Mouse (Mus musculus) inflammation-experienced regulatory T-cells, adult 6 months (primary cell): ENCODE data around the gene D10Wsu102e. TPM values are rescaled to one million over a fixed set of nuclear protein-coding genes. Genes with fewer than 3 reads are reported as not detected.
A peak's percentile ranks its signal among the peaks of the same experiment; 100 is the strongest.

Experiments
- ATAC-seq: one replicate; pipeline ENCODE4 v1.8.0; 2017
- polyA plus RNA-seq, 3 experiments: library from polyadenylated mRNA; unstranded; fragments of 100-300 nt; shearing (Covaris generic); gene quantifications; one replicate each; pipeline ENCODE4 v1.2.1; 2017

D10Wsu102e gene
- 1 to 10 TPM in 1 of 3 experiments, under 1 TPM in 2; 0.82 to 1.0 (median 0.83) TPM for polyA plus RNA-seq

DNA sequence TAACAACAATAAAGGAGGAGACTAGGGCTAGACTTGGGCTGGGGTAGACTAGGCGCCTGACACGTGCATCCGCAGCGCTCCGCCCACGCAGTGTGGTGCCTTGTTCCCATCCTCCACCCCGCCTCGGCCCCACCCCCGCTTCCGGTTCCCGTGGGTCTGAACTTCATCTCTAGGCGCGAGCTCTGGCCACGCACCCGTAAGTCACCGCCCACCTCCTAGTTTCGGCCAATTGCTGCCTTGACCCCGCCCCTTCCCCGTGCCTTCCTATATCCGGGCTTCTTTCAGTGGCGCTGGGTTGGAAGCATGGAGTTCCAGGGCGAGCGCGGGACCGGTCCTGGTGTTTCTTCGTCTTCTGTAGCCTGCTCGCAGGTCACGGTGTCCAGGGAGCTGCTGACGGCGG is at the start of gene D10Wsu102e:
Gene D10Wsu102e, plus strand, starts transcription at position 266 of the 400 bp plus-strand sequence.
- ATAC-seq = peak; percentile 94

DNA sequence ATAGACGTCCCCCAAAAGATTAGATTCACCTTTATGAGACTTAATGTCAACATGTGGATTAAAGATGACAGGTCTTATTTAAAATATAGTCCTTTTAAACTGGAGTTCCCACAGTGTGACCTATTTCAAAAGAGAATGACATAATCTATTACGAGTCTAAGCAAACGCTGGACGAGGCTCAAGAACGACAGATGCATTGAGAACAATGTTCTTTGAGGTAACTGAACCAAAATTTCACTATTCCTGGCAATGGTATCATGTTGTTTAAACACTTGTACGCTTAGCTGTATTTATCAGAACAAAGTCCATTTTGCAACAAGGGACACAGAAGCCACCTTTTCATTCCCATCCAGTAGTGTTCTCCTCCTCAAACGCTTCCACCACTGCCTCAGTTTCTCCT is 49.7 kb upstream of the D10Wsu102e start:
- no peak for ATAC-seq

DNA sequence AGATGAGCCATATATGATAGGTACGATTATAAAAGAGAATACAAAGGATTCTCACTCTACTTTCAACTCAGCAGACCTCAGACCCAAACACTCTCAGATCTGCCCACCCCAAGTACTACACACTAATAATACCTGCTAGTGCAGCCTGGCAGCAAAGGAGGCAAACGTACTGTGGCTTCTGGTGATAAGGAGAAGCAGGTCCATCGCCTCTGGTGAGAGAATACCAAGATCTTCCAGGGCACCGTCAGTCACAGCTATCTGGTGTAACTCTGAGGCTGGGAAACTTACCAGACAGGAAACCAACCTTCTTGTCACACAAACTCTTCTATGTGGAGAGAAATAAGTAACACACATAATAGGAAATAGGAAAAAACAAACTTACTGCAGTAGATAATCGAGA is 47.0 kb upstream of the D10Wsu102e start:
- ATAC-seq = no peak

DNA sequence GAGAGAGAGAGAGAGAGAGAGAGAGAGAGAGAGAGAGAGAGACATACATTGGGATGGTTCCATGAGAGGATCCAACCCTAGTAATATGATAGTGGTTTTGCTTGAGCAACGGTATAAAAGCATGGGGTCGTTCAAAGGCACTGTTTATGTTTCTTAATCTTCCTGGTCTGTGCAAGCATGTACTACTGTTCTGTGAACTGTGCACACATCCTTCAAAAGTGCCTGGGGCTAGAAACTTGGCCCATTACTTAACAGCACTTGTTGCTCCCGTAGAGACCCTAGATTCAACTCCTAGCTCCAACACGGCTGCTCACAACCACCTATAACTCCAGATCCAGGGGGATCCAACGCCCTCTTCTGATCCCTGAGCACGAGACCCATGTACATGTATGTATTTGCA is 39.6 kb upstream of the D10Wsu102e start:
- ATAC-seq = no peak

DNA sequence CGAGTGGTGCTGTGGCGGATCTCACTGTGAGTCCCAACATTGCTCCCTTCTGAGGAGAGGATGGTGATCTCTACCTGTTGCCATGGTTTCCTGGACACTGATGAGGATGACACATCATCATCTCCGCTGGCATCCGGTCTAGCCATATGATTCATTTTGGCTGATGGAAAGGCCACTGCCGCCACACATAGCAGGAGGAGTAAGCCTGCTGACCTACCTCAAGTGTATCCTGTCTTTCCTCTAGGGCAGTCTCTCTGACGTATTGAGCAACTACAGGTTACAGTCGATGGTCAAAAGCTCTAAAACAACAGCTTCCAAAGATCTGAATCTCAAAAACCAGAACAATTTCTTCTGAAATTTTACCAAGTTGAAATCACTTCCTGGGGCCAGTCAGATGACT is 39.2 kb upstream of the D10Wsu102e start:
- ATAC-seq = no peak

DNA sequence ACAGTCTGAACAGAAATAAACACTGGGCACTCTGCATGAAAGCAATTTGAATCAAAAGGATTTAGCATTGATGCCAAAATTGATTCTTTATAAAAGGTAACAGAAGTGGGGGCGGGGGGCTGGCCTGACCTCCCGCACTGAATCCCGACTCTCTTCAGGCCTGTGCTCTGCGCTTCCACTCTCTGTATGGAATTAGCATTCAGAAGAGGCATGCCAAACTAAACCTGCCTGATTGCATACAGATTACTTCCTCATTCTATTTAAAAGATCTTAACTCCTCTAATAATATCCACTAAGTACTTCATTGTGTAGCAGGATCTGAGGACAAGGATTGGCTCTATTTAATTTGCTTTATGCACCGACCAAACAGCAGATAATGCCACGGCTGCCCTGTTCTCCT is 38.5 kb upstream of the D10Wsu102e start:
- no peak for ATAC-seq

DNA sequence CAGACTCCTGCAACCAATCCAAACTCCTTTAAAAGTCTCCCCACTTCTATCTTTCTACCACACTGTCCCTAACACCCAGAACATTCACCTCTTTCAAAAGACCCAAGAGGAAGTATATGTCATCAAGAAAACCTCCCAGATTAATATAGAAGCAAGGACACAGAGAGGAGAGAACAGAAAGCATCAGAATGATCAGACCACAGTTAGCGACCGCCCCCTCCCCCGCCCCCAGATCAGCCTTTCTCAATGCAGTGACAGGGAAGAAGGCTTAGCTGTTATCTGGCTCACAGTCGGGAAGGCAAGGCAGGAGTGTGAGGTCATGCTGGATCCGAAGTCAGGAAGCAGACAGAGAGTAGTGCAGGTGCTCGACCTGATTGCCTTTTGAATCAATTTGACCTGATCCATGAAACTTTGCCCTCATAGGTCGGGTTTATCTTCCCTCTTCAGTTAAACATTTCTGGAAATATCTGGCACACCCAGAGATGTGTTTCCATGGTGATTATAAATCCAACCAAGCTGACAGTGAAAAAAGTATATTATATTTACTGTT is 37.4 kb upstream of the D10Wsu102e start:
- no peak for ATAC-seq

DNA sequence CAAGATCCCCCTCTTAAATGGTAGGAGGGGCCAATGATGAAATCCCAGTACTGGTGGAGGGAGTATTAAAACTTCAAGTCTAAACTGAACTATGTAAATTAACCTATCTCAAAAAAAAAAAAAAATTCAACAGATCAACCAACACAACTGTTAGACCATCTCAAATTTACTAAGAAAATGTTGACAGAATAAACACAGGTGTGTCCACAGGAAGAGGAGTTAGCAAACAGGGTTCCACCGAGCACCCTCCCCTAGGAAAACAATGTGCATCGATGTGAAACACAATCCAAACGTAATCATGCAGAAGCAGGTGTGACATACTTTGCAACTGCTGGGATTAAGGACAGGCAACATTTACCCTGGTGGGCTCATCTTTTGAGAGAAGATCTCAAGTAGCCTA is 35.1 kb upstream of the D10Wsu102e start:
- no peak for ATAC-seq

DNA sequence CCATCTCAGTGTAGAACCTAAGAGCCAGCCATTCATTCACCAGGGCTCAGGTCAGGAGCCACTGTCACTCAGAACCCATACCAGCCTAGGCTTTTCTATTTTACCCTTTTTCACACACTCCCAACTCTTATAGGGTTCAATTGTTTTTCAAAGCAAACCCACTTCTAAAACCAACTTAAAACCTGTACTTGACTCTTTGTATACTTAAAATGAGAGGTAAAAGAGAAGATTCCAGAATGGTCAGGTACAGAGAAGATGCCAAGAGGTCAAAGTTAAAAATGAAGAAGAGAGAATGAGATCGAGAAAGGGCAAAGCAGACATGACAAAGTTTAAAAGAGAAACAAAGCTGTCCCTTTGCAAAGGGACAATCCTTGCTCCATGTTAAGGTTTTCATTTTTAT is 34.1 kb upstream of the D10Wsu102e start:
- ATAC-seq = no peak

DNA sequence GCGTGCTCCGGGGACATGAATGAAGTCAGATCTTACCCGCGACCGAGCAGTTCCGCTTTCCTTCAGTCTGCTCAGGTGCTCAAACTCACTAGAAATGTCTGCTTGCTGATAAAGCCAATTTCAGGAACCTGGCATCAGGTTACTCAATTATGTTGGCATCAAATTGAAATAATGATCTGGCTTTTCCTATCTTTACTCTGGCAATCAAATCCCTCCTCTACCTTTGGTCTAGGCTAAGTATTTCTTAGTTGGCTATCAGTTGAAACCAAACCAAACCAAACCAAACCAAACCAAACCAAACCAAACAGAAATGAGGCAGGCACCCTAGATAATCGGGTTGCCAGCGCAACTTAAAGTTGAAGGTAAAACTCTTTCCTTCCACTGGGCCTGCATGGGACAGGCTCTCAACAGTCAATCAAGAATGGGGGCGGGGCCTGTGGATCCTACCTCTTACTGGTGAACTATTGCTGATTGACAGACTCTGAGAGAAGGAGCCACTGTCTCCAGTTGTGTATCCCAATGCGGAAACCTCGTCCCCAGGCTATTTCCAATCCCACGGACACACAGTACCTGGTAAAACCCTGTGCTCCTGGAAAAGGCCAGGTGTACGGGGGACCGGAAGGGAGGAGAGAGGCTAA is 33.3 kb upstream of the D10Wsu102e start:
- ATAC-seq = no peak

DNA sequence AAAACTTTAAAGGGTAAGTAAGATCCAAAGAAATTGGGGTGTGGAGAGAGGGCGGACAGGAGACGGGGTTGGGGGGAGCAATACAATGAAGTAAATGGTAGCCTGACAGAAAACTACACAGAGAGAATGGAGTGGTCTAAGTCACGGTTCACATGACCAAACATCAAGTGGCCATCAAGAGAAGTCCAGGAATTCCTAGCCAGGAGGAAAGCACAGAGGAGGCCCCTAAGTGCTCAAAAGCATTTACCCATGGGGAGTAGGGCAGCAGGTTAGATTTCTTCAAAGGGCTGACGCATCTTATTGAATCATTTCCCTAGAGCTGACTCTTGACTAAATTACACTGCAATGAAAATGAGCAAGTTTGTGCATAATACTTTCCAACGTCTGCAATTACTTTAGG is 31.2 kb upstream of the D10Wsu102e start:
- no peak for ATAC-seq

DNA sequence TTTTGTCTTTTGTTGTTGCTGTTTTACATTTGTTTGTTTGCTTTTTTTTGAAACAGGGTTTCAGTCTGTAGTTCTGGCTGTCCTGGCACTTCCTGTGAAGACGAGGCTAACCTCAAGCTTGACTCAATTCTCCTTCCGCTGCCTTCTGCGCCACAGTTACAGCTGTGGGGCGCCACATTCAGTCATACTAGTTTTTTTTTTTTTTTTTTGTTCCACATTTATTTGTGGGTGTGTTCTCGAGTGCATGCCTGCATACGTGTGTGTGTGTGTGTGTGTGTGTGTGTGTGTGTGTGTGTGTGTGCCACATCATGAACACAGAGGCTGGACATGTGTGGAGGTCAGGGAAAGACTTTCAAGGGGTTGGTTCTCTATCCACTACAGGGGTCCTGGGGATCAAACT is 29.7 kb upstream of the D10Wsu102e start:
- ATAC-seq = peak; percentile 85

DNA sequence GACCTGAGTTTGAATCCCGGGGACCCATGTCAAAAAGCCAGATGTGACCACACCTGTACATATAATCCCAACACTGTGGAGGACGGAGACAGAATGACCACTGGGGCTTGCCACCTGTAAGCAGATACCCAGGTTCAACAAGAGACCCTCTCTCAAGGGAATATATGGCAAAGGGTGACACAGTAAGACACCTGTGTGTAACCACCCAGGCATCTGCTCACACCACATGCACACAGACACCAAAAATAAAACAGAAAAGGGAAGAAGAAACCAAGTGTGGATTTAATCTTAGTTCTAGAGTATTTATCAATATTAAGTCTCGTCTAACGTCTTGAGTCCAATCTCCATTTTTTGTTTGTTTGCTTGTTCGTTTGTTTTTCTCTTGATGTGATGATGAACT is 28.2 kb upstream of the D10Wsu102e start:
- ATAC-seq = no peak

DNA sequence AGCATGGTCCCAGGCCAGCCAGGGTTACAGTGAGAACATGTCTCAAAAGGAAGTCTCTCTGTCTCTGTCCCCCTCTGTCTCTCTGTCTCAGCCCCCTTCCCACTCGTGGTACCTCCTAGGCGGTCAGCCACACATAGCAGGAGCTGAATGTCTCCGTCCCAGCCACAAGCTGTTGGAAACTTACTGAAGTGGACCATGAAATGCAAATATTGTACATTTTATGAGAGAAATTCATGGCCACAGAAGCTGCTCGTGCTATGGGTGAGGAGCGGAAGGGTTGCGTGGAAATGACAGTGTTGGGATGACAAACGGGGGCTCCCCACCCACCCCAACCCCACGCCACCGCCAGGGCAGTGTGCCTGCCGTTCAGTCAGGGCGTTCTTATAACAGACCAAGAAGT is 27.4 kb upstream of the D10Wsu102e start:
- no peak for ATAC-seq

DNA sequence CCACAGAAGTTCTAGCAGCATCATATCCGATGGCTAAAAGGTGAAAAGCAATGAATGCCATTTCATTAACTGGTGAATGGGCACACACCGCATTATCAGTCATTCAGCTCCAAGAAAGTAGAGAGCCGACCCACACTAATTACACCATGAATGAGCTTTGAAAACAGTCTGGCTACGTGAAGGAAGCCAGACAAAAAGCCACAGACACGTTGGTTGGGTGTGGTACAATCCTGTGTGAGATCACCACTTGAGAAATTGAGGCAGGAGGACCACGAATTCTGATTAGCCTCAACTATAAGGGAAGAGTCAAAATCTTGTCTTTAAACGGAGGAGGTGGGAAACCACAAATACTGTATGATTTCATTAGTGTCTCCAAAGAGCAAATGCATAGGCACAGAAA is 23.7 kb upstream of the D10Wsu102e start:
- ATAC-seq = no peak

DNA sequence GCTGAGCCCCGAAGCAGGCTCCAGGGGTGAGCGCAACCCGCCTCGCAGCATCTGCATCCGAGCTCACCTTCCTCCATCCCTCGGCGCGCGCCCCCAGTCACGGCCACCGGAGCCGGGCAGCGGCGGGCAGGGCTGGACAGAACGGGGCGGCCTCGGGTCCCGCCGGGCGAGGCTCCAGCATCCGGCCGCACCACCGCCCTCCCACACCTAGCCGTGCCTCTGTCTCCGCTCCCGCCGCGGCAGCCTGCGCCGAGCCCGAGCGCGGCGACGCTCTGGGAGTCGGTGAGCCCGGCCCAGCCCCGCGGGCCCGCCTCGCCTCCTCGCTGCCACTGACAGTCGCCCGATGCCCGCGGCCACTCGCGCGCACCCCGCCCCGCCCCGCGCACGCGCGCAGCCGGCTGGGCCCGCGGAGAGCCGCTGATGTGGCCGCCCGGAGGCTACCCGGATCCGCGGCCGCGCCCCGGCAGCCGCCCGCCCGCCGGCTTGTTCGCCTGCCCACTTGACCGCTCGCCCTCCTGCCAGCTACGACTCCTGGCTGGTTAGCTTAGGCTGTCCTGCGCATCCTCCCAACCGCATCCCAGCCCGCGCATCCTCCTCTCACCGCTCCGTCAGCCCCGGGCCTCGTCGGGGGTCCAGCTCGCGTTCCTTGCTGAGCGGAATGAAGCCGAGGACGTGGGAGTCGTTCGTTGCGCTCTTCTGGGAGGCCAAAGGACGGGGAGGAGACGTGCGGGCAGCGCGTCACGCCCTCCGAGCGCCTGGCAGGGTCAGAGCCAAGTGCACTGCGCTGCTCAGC is 22.7 kb upstream of the D10Wsu102e start, which contains the start of gene Slc41a2:
Gene Slc41a2, minus strand, starts transcription at position 724 of the 793 bp plus-strand sequence.
- ATAC-seq = peak; percentile 74

DNA sequence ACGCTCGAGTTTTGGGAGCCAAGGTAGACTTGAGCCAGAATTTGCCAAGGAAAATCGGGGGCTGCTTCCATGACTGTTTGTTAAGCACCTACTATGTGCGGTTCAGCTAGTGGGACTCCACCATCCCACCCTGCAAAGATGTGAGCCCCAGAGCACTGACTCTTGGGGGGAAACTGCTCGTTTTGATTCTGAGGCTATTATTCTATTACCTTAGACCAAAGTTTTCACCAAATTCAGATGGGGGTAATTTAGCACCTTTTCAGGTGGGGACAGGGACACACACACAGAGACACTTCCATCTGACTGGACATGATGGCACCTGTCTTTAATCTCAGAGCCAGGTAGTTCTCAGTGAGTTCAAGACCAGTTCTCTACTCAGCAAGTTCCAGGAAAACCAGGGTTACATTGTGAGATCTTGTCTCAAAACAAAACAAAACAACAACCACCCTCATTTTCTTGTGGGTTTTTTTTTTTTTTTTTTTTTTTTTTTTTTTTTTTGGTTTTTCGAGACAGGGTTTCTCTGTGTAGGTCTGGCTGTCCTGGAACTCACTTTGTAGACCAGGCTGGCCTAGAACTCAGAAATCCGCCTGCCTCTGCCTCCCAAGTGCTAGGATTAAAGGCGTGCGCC is 21.9 kb upstream of the D10Wsu102e start:
- no peak for ATAC-seq

DNA sequence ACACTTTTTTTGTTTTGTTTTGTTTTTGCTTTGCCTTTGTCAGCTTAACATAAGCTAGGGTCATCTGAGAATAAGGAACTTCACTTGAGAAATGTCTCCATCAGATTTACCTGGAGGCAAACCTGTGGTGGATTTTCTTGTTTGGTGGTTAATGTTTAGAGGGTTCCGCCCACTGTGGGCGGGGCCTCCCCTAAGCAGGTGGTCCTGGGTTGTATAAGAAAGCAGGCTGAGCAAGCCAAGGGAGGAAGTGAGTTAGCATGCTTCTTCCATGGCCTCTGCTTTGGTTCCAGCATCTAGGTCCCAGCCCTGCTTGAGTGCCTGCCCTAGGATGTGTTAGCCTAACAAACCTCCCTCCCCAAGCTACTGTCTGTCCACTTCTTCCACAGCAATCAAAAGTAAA is 18.8 kb upstream of the D10Wsu102e start:
- no peak for ATAC-seq

DNA sequence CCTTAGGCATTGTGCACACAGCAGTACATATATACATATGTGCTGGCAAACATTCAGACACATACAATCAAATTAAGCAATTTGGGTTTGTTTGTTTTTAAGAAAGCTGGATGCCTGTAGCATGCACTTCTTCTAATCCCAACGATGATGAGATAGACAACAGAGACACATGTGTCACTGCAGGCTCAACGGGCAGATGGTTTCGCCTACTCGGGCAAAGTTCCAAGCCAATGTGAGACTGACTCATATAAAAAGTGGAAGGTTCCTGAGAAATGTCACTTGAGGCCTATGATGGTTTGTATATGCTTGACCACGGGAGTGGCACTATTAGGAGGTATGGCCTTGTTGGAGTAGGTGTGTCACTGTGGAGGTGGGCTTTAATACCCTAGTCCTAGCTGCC is 16.9 kb upstream of the D10Wsu102e start:
- no peak for ATAC-seq

DNA sequence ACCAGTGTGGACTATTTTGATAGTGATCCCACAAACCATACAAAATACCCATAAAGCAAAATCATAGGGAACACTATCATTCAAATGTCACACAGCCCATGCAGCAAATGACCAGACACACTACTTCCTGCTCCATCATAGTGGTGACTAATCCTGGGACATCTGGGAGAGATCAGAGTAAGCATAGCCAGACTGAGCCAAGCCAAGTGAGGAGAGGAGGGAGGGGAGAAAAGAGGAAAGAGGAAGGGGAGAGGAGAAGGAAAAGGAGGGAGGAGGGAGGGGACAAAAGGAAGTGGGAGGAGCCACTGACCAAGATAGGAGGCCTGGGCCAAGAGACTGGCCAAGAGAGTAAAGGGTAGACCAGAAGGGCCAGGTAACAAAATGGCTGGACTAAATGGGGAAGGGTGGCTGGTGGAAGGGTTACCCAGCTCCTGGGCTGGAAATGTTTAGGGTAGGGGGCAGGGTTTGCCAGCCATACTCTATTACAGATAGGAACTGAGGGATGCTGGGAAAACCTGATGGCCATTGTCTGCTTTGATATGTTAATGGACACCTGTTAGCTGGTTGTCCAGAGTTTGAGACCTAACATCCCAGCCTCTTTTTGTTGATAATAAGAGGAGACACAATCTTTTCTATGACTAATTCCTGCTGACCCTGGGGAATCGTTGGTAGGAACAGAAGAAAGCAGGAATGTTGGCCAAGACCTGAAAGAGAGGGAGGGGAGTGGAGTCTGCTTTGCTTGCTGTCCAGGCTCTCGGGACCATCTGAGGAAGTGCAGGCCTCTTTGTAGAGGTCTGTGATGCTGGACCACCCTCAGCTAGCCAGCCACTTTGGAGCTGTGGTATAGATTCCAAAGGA is 16.0 kb upstream of the D10Wsu102e start:
- no peak for ATAC-seq

DNA sequence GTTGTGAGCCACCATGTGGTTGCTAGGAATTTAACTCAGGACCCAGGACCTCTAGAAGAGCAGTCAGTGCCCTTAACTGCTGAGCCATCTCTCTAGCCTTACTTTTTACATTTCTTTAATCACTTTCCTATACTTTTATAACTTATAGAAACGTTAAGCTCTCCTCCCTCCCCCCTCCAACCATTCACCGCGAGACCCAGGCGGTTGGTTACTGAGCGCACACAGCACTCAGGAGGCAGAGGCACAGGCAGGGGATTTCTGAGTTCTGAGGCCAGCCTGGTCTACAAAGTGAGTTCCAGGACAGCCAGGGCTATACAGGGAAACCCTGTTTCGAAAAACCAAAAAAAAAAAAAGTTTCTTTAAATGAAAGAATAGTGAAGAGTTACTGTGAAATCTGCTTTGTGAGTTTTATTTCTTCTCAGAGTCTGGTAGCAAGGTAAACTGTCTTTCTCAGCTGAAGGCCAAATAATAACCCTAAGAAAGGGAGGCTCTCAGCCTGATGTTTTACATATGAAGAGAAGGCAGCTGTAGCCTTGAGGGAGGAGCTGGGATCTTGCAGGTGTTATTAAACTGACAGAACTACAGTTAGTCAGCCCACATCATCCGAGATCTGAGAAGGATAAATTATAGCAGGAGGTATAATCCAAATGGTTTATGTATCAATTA is 14.2 kb upstream of the D10Wsu102e start:
- no peak for ATAC-seq

DNA sequence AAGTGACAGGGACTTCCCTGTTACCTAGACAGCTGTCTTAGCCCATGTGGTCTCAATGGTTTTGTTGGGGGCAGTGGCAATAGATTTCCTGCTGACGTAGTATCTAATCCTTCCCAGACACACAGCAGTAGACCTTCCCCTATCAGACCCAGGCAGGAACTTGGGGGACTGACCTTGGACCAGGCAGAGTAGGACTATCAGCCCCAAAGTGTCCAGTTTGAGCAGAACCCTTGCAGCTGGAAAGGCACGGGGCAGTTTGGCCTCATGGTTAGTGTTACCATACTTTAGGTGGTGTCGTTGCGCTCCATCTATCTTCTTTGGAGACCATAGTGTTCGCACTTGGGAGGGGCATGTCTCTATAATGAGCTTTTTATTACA is 13.7 kb upstream of the D10Wsu102e start:
- no peak for ATAC-seq
